Mouse (Mus musculus) embryonic facial prominence, embryonic 15.5 days (tissue): ENCODE data around the gene Nxpe2. TPM values are rescaled to one million over a fixed set of nuclear protein-coding genes. Genes with fewer than 3 reads are reported as not detected.

Experiments used
- ATAC-seq: fragments of 200-750 bp; cut with Nextera tagmentation; 2 replicates; pipeline ENCODE4 v1.8.0; 2017; ENCODE audit warnings: low read depth, moderate TSS enrichment; ENCODE audit not compliant: insufficient number of reproducible peaks, low FRiP score, low TSS enrichment
- H3K27ac ChIP-seq: fragments of 300-500 bp; sonication (generic); replicated peaks from 2 replicates; pipeline ENCODE4 v1.5.1; 2015; ENCODE audit warnings: mild to moderate bottlenecking, inconsistent platforms
- H3K27me3 ChIP-seq: fragments of 300-500 bp; sonication (generic); 2 replicates; pipeline ENCODE4 v1.6.1; 2015; ENCODE audit warnings: inconsistent platforms
- H3K36me3 ChIP-seq: fragments of 300-500 bp; sonication (generic); 2 replicates; pipeline ENCODE4 v1.6.1; 2015; ENCODE audit warnings: mild to moderate bottlenecking, inconsistent platforms
- H3K4me1 ChIP-seq: fragments of 300-500 bp; sonication (generic); 2 replicates; pipeline ENCODE4 v1.6.1; 2015; ENCODE audit warnings: inconsistent platforms
- H3K4me2 ChIP-seq: fragments of 300-500 bp; sonication (generic); replicated peaks from 2 replicates; pipeline ENCODE4 v1.6.1; 2015; ENCODE audit warnings: mild to moderate bottlenecking, inconsistent platforms
- H3K4me3 ChIP-seq: fragments of 300-500 bp; sonication (generic); replicated peaks from 2 replicates; pipeline ENCODE4 v1.5.1; 2015; ENCODE audit warnings: mild to moderate bottlenecking, inconsistent platforms
- H3K9ac ChIP-seq: fragments of 300-500 bp; sonication (generic); 2 replicates; pipeline ENCODE4 v1.6.1; 2015; ENCODE audit warnings: inconsistent platforms
- H3K9me3 ChIP-seq: fragments of 300-500 bp; sonication (generic); replicated peaks from 2 replicates; pipeline ENCODE4 v1.6.1; 2016; ENCODE audit warnings: inconsistent platforms
- WGBS: fragments of 180-500 bp; shearing (Covaris S2); methylation state at CpG from one replicate; pipeline ENCODE4 v1.1.7; 2015; 5-methylcytosine and 5-hydroxymethylcytosine counted together
- polyA plus RNA-seq: library from polyadenylated mRNA; unstranded; fragments of >200 nt; fragmentation: Nextera tagmentation; extraction: Ambion mirVana; gene quantifications from 2 replicates; pipeline ENCODE4 v1.2.1, GENCODE M21; 2015

Gene Nxpe2
- polyA plus RNA-seq, 1 experiment from 2014 or later: 0.83 TPM

DNA sequence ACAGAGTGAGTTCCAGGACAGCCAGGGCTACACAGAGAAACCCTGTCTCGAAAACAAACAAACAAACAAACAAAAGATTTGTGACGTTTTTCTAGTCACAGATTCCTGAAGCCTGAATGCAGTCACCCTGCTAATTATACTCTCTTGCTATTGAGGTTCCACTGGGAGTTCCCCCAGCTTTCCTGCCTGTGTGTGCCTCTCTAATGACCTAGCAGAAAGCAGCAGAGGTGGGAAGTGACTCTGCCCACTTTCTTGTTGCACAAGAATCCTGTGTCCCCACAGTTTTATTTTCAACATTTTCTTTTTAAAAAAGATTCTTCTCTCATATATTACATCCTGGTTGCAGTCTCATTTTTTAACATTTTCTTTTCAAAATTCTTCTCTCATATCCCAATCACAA lies 58.5 kb downstream of the Nxpe2 start:
- Histone ChIP-seq H3K4me1 (peaks cover 2% of the 10 kb centered on the region; the same call in 1 of the 2 replicates), H3K4me3 (no peak overlapping the region), H3K27ac (no peak overlapping the region), H3K4me2 (no peak overlapping the region), H3K27me3 (no peaks in the 10 kb centered on the region), H3K9me3 (no peaks in the 10 kb centered on the region), H3K9ac (no peak overlapping the region), H3K36me3 (no peaks in the 10 kb centered on the region)
- 71% methylated on average over 2 of the region's 2 CpGs for WGBS
- no peak for ATAC-seq

- Histone ChIP-seq H3K4me1 (peaks cover 2% of the 10 kb centered on the region; the same call in 1 of the 2 replicates), H3K36me3 (no peaks in the 10 kb centered on the region), H3K4me3 (no peak overlapping the region), H3K27me3 (no peaks in the 10 kb centered on the region), H3K9ac (no peak overlapping the region), H3K27ac (no peak overlapping the region), H3K4me2 (no peak overlapping the region), H3K9me3 (no peaks in the 10 kb centered on the region)
- 77% methylated on average over 1 of the region's 1 CpGs for WGBS
- no peak for ATAC-seq
These were observed 63.0 kb downstream of the Nxpe2 start for GRCm38 (mm10) chr9:48290281-48290680.

DNA sequence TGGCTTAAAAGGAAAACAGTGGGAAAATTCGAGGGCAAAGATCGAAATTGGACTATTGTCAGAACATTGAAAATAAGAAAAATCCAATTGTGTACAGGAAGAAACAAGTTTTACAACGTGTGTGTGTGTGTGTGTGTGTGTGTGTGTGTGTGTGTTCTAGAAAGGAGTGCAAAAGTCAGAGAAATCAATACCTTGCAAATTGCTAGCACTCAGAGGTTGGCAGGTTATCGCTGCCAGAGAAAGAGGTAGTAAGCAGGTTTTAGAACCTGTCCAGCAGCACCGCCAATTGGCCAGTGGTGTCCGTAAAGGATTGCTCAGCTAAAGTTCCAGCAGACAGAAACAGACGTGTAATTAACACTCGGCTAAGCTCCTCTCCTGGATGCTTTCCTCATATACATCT lies 69.0 kb downstream of the Nxpe2 start:
- no peak overlapping the region for H3K27ac ChIP-seq
- WGBS: 82% methylated on average over 8 of the region's 8 CpGs
- no peaks in the 10 kb centered on the region for H3K9me3 ChIP-seq
- H3K9ac ChIP-seq: no peak overlapping the region
- H3K4me1 ChIP-seq: no peaks in the 10 kb centered on the region
- ATAC-seq: no peak
- H3K4me3 ChIP-seq: no peak overlapping the region
- H3K36me3 ChIP-seq: no peaks in the 10 kb centered on the region
- no peak overlapping the region for H3K4me2 ChIP-seq
- no peaks in the 10 kb centered on the region for H3K27me3 ChIP-seq

DNA sequence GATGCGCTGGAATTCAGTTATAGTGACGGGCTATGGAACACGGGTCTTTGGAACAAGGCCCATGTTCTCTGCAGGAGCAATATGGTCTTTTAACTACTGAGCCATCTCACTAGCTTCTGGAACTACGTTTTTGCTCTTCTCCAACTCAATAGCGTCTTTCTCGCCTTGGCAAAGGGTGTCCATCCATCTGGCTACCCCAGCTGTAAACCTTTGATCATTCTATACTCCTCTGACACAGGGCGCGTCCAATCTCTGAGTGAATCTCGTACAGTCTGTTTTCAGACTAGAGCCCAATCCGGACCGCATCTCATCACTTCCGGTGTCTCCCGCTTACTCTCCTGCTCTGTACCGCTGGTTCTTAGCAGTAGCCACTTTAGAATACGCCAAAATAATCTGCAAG lies 76.4 kb downstream of the Nxpe2 start:
- H3K4me3 ChIP-seq: no peak overlapping the region
- no peak overlapping the region for H3K27ac ChIP-seq
- no peak overlapping the region for H3K9ac ChIP-seq
- H3K4me1 ChIP-seq: no peaks in the 10 kb centered on the region
- H3K9me3 ChIP-seq: no peaks in the 10 kb centered on the region
- H3K27me3 ChIP-seq: no peaks in the 10 kb centered on the region
- no peak for ATAC-seq
- 90% methylated on average over 15 of the region's 15 CpGs for WGBS
- H3K4me2 ChIP-seq: no peak overlapping the region
- H3K36me3 ChIP-seq: no peaks in the 10 kb centered on the region

Other genes starting within 250 kb of the Nxpe2 start
- 7.4 TPM in 2 replicates for gene Nxpe4, start 191.4 kb downstream of the Nxpe2 start, polyA plus RNA-seq
- gene Rexo2, start 127.2 kb upstream of the Nxpe2 start, polyA plus RNA-seq: 138 and 148 TPM in 2 replicates
- 111 and 116 TPM in 2 replicates for gene Rbm7, start 141.8 kb upstream of the Nxpe2 start, polyA plus RNA-seq
- 33.0 and 39.5 TPM in 2 replicates for gene Gm5617, start 142.0 kb upstream of the Nxpe2 start, polyA plus RNA-seq